8 mouse cellular contexts compared by ENCODE assay signal in the genomic region with DNA sequence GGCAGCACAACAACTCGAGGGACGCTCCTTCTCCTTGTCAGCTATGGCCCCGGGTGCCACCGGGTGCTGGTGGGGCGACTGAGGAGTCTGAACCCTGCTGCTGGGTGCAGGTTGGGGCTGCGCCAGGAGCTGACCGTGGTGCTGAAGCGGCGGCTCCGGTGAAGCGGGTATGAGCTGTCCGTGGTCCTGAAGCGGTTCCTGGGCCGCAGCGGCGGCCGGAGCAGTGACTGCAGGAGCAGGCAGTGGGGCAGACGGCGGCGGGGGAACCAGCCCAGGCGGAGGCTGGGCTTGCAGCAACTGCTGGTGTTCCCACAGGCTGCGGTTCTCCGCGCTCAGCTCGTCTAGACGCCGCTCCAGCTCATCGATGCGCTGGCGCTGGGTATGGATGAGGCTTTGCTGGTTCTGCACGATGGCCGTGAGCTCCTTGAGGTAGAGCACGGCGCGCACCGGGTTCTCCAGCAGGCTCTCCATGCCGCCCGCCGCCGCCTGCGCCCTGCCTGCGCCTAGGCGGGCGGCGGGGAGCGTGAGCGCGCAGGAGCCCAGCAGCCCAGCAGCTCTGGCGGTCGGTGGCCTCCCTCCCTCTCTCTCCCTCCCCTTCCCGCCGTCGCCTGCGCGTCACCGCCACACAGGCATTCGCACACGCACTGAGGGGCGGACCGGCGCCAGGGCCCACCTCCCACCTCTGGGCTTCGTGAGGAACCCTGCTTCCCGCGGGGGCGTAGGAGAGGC. TPM values are rescaled to one million over a fixed set of nuclear protein-coding genes. Genes with fewer than 3 reads are reported as not detected.
DNase-seq lines count a peak whose midpoint lies in the region.

Gene Iqsec3, minus strand, starts transcription at position 586 of the 729 bp plus-strand sequence.

- peak; percentile 88 for DNase-seq in R1 (ENCODE audit: low read depth, low spot score)
- DNase-seq in cerebellum, postnatal 36 days, result peak; percentile 51 to 54
- peak; percentile 99 for DNase-seq in gastrocnemius, postnatal 10 days
- peak; percentile 88 for DNase-seq in hindlimb bud, embryonic 11.5 days (ENCODE audit: extremely low spot score, low read depth, low spot score)
- DNase-seq in left cerebral cortex, adult 9 months (ENCODE audit: low spot score in 2 of 2), result peak; percentile 57 to 81
- DNase-seq in right cerebral cortex, postnatal 14 days, result peak; percentile 79
- DNase-seq in urinary bladder, postnatal 36 days (ENCODE audit: low spot score in 2 of 2), result peak; percentile 84 to 89

- peaks cover 24% of the 10 kb centered on the region for H3K27me3 ChIP-seq in megakaryocyte, embryonic 14.5 days (replicated peaks)

- H3K36me3 ChIP-seq in megakaryocyte, embryonic 14.5 days (replicated peaks; ENCODE audit: low read length), result no peaks in the 10 kb centered on the region

- peak within 1 kb of the TSS; percentile 33 for H3K4me3 ChIP-seq in megakaryocyte, embryonic 14.5 days (replicated peaks)

- peaks cover 9% of the 10 kb centered on the region for H3K4me1 ChIP-seq in megakaryocyte, embryonic 14.5 days

- H3K9me3 ChIP-seq in megakaryocyte, embryonic 14.5 days, result no peaks in the 10 kb centered on the region

RNA-seq across cellular contexts. Expression of gene Iqsec3, which starts in this region (rescaled TPM):
- 1 to 10 TPM; 4.5 to 7.8 TPM for total RNA-seq in gastrocnemius, postnatal 10 days (2021)
- polyA plus RNA-seq in megakaryocyte, embryonic 14.5 days (2012; ENCODE audit: insufficient read depth, low replicate concordance), result not detected in 2 replicates

Comparison
In these comparisons a context has a peak if more than half of its experiments do, and no peak if none do; other contexts are left out.
1. Peak in every context shown above with its lines: DNase-seq and H3K4me3 ChIP-seq.